Mouse (Mus musculus) ovary, adult 2 months (tissue): ENCODE measurements around the gene Il13. TPM values are rescaled to one million over a fixed set of nuclear protein-coding genes. Genes with fewer than 3 reads are reported as not detected.

Experiments
- polyA plus RNA-seq: library from polyadenylated mRNA; depleted of rRNA; stranded (reverse); fragments of >200 nt; gene quantifications from 2 replicates; pipeline ENCODE4 v1.2.3, GENCODE M21; 2012; rRNA removed

The Il13 gene
- not detected in 2 replicates for polyA plus RNA-seq

DNA sequence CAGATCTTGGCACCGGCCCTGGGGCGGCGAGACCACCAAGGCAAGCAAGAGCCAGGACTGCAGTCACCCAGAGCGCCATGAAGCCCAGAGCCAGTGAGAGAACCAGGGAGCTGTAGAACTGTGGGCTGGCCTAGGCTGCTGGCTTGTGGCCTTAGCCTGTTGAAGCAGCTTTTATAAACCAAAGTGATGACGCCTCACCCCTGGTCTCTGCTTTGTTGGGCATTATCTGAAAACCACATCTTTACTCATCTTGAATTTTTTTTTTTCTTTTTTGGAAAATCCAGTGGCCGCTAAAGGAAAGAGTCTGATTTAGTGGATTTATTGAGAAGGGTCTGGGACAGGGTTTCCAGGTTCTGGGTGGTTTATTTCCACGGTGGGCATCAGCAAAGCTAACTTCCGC lies at the start of gene Il13:
Il13 (minus strand) TSS at position 147 of the 400 bp plus-strand sequence.

GRCm38 (mm10) chr11:53618619-53619198 lies 15.8 kb downstream of the Il13 start, which contains the start of gene Il4:
TSS of gene Il4 (minus strand) at chr11:53618669.

Other genes with a start within 250 kb of the Il13 start
- not detected in 2 replicates for gene Leap2, start 211.5 kb downstream of the Il13 start, polyA plus RNA-seq
- 505 and 545 TPM in 2 replicates for gene Uqcrq, start 203.9 kb downstream of the Il13 start, polyA plus RNA-seq
- 88.1 and 116 TPM in 2 replicates for gene Gdf9, start 203.7 kb downstream of the Il13 start, polyA plus RNA-seq
- gene Gm10447, start 177.6 kb downstream of the Il13 start, polyA plus RNA-seq: 0.35 and 0.66 TPM in 2 replicates
- gene Shroom1, start 177.5 kb downstream of the Il13 start, polyA plus RNA-seq: 6.0 and 7.2 TPM in 2 replicates
- gene Gm9837, start 164.2 kb downstream of the Il13 start, polyA plus RNA-seq: not detected in 2 replicates
- not detected in 2 replicates for gene Gm9945, start 154.5 kb downstream of the Il13 start, polyA plus RNA-seq
- 1.5 and 1.8 TPM in 2 replicates for gene Sowaha, start 154.4 kb downstream of the Il13 start, polyA plus RNA-seq
- gene Sept8, start 115.4 kb downstream of the Il13 start, polyA plus RNA-seq: 33.7 and 34.6 TPM in 2 replicates
- gene Kif3a, start 67.3 kb downstream of the Il13 start, polyA plus RNA-seq: 6.0 and 10.9 TPM in 2 replicates
- gene Il4, start 16.0 kb downstream of the Il13 start, polyA plus RNA-seq: not detected in 2 replicates
- 3.8 and 6.3 TPM in 2 replicates for gene Rad50, start 72.6 kb upstream of the Il13 start, polyA plus RNA-seq
- gene Il5, start 86.1 kb upstream of the Il13 start, polyA plus RNA-seq: not detected in 2 replicates
- gene Irf1, start 135.3 kb upstream of the Il13 start, polyA plus RNA-seq: 44.3 and 53.6 TPM in 2 replicates
- 1.2 and 2.3 TPM in 2 replicates for gene Gm17334, start 138.5 kb upstream of the Il13 start, polyA plus RNA-seq
- 6.2 and 10.2 TPM in 2 replicates for gene Gm12216, start 224.6 kb upstream of the Il13 start, polyA plus RNA-seq